Mouse (Mus musculus) bone marrow, adult 2 months (tissue): ENCODE measurements around the gene Ankrd11.

Experiments
- CTCF ChIP-seq: fragments of 200-500 bp; IDR thresholded peaks from 2 replicates; pipeline ENCODE4 v1.5.1; 2011; ENCODE audit warnings: low read length, control low read depth; ENCODE audit not compliant: control insufficient read depth, insufficient read depth
- POLR2A ChIP-seq: fragments of 200-500 bp; IDR thresholded peaks from 2 replicates; pipeline ENCODE4 v1.6.1; 2011; ENCODE audit warnings: low read depth, mild to moderate bottlenecking, control low read depth, low read length, borderline replicate concordance; ENCODE audit not compliant: control insufficient read depth

DNA sequence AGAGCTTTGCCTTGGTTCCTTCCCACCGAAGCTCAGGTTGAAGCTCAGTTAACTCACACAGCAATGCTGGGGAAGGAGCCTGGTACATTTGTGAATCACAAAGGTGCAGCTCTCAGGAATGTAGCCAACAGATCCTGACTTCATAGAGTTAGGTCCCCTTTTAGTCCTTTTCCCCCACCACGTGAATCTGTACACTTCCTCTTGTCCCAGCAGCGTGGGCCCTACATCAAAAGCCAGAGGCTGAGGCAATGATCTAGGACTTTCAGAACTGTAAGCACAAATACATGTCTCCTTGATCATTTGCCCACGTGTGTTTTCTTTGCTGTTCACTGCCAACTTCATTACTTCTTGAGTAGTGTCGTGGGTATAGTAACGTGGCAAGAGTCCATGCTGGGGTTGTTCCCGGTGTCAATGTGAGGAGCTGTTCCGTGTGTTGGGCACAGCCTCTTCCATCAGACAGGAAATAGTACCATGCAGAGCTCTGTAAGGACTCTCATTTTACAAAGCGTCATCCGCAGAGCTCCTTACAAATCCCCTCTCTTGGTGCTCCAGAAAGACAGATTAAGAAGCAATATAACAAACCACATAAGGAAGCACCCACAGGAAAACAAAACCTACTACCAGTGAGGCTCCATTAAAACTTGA, 62.1 kb downstream of the Ankrd11 start:
- TF ChIP-seq CTCF (no peak), POLR2A (no peak)
